Mouse (Mus musculus) thymus, postnatal 36 days (tissue): Measurements from ENCODE around the gene Nek8.
"Not testable (repeated sequence)": the region's sequence is repeated elsewhere in the genome, so short reads cannot be mapped to it uniquely, and the experiment has no call there.

Experiments used
- DNase-seq, 2 experiments: peaks; one replicate each; pipeline ENCODE4 v3.0.0; 2022; ENCODE audit warnings: mixed read lengths in 2 of 2

The Nek8 gene

GRCm38 (mm10) chr11:78140665-78141064 lies 35.8 kb downstream of the Nek8 start:
- DNase-seq = no peak

- no peak for DNase-seq
Observed at GRCm38 (mm10) chr11:78138023-78138422, 38.5 kb downstream of the Nek8 start.

GRCm38 (mm10) chr11:78137584-78137983 lies 38.9 kb downstream of the Nek8 start:
- no peak for DNase-seq

- DNase-seq = no peak
Observed at GRCm38 (mm10) chr11:78136132-78136531, 40.3 kb downstream of the Nek8 start.

GRCm38 (mm10) chr11:78135314-78135713 lies 41.2 kb downstream of the Nek8 start:
- DNase-seq = not testable (repeated sequence)

- no peak for DNase-seq
Observed at GRCm38 (mm10) chr11:78134344-78134743, 42.1 kb downstream of the Nek8 start.

- no peak for DNase-seq
Observed at GRCm38 (mm10) chr11:78133915-78134314, 42.6 kb downstream of the Nek8 start.

- no peak for DNase-seq
Observed at GRCm38 (mm10) chr11:78129458-78129857, 47.0 kb downstream of the Nek8 start.

GRCm38 (mm10) chr11:78126739-78127138 lies 49.7 kb downstream of the Nek8 start:
- DNase-seq = no peak

- no peak for DNase-seq
Observed at GRCm38 (mm10) chr11:78125691-78126090, 50.8 kb downstream of the Nek8 start.

- no peak for DNase-seq
Observed at GRCm38 (mm10) chr11:78123782-78124181, 52.7 kb downstream of the Nek8 start.

- DNase-seq = no peak
Observed at GRCm38 (mm10) chr11:78122815-78123214, 53.7 kb downstream of the Nek8 start.

GRCm38 (mm10) chr11:78121176-78121575 lies 55.3 kb downstream of the Nek8 start:
- DNase-seq = no peak

- DNase-seq = no peak
Observed at GRCm38 (mm10) chr11:78119898-78120297, 56.6 kb downstream of the Nek8 start.

- no peak for DNase-seq
Observed at GRCm38 (mm10) chr11:78118467-78118866, 58.0 kb downstream of the Nek8 start.

GRCm38 (mm10) chr11:78116146-78116410 lies 60.4 kb downstream of the Nek8 start:
- DNase-seq = no peak
